Mouse (Mus musculus) lung, adult 2 months (tissue): ENCODE data around the gene Nt5dc2.

Experiments
- CTCF ChIP-seq: fragments of 200-500 bp; IDR thresholded peaks from 2 replicates; pipeline ENCODE4 v1.5.1; 2011; ENCODE audit warnings: mild to moderate bottlenecking, low read length, control low read depth; ENCODE audit not compliant: insufficient read depth
- POLR2A ChIP-seq: fragments of 200-500 bp; IDR thresholded peaks from 2 replicates; pipeline ENCODE4 v1.6.1; 2011; ENCODE audit warnings: low read depth, mild to moderate bottlenecking, control low read depth, low read length, borderline replicate concordance; ENCODE audit errors: extremely low read depth

- TF ChIP-seq POLR2A, result no peak
- TF ChIP-seq CTCF, result no peak
These were observed 34.6 kb downstream of the Nt5dc2 start for GRCm38 (mm10) chr14:31165458-31165857.
